Mouse (Mus musculus): ENCODE data around the gene Taldo1. TPM values are rescaled to one million over a fixed set of nuclear protein-coding genes. Genes with fewer than 3 reads are reported as not detected.

The Taldo1 gene
- total RNA-seq, 2 experiments from 2014 or later: 466 to 479 TPM

DNA sequence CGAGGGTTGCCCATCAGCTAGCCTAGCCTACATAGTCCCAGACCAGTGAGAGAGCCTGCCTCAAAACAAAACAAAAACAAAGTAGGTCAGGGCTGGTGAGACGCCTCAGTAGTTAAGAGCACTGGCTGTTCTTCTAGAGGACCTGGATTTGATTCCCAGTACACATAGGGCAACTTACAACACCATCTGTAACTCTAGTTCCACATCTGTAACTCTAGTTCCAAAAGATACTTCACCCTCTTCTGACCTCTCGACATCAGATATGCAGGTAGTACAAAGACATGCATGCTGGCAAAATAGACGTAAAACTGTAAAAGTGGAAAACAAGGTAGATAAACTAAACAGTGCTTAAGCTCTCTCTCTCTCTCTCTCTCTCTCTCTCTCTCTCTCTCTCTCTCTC is 31.8 kb downstream of the Taldo1 start:
- DNase-seq: no peak

- no peak for DNase-seq
Observed at GRCm38 (mm10) chr7:141426948-141427730, 35.1 kb downstream of the Taldo1 start.

DNA sequence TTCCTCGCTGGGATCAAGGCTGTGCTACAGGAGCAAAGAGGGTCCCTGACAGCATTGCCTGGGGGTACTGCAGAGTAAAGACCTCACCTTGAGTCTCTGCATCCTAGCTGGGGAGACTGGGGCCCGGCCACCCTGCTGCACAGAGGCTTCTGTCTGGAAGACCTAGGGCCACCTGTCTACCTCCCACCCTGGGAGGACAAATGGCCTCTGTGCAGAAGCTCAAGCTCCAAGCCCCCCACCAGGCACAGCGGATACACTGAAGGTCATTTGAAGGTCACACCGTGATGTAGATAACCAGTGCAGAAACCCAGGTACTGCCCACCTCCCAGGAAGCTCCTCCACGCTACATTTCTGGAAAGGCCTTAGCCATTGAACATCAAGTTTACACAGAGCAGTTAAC is 36.7 kb downstream of the Taldo1 start:
- no peak for DNase-seq

DNA sequence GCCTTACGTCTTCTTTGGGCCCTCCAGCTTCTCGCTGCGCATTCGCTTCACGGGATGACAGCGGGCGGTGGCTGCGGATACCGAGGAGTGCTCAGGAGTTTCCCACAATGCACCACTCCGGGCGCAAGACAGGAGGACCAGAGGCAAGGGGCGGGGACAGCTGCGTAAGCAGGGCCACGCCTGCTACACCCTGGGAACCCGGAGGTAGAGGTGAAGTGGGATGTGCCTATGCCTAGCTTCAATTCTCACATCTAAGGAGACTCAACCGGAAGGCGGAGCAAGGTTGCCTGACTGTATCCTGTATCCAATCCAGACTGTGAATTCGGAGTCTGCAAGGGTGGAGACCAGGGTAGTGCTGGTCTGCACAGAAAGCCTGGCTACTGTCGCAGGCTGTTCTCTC is 37.3 kb downstream of the Taldo1 start, which contains the start of gene Cend1:
Gene Cend1, minus strand, starts transcription at position 182 of the 400 bp plus-strand sequence.
- DNase-seq: peak; percentile 60

DNA sequence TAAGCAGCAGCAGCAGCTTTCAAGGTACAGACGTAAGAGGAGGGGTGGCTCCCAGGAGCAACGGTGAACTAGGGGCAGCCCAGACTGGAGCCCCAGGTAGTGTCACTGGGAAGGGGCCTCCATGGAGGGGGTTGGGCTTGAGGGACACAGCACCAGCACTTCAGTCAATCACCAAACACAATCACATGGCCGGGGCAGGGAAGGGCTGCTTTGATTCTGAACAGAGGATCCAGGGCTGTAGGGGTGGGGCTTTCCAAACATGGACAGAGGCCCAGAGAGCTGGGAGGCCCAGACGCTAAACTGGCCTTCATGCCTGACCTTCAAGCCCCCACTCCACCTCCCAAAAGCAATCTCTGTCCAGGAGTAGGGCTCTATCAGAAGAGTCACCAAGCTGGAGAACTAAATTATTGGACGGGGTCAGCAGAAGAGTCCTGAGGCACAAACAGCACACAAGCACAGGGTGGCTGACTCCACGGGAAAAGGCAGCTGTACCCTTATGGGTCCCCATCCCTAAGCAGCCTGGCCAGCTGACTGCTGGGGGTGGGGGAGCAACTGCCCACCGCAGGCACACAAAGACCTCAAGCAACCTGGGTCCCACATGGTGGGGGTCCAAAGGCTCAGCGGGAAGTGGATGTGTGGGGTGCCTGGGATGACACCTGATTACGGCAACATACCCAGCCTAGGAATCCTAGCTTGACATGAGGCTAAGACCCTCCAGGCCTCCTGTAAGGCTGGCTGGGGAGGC is 38.0 kb downstream of the Taldo1 start:
- peak; percentile 68 for DNase-seq

GRCm38 (mm10) chr7:141430585-141431240 is 38.7 kb downstream of the Taldo1 start:
- no peak for DNase-seq

- DNase-seq: no peak
Observed at GRCm38 (mm10) chr7:141431434-141432185, 39.6 kb downstream of the Taldo1 start.

- DNase-seq: peak; percentile 88
Observed at GRCm38 (mm10) chr7:141432186-141432611, 40.2 kb downstream of the Taldo1 start.

GRCm38 (mm10) chr7:141432741-141433516 is 40.9 kb downstream of the Taldo1 start:
- DNase-seq: peak; percentile 87

GRCm38 (mm10) chr7:141433517-141434400 is 41.8 kb downstream of the Taldo1 start:
- no peak for DNase-seq

DNA sequence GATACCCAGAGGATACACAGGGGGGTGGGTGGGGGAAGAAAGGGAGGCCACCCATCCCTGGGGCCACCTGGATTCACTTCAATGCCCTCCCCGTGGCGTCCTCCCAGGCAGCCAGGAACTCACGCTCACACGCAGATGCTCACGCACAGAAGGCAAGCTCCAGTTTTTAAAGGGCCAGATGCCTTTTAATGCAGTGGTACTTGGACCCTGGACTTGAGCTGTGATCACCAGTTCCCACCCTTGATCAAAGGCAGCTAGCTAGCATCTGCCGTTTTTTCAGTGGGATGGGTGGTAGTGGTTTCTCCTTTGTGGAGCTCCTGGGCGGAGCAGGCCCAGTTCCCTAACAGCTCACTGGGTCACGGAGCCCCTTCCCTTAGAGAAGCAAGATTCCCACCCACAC is 42.5 kb downstream of the Taldo1 start:
- DNase-seq: peak; percentile 73

GRCm38 (mm10) chr7:141435129-141435855 is 43.3 kb downstream of the Taldo1 start:
- peak; percentile 82 for DNase-seq

GRCm38 (mm10) chr7:141435856-141436522 is 44.0 kb downstream of the Taldo1 start:
- DNase-seq: no peak

DNA sequence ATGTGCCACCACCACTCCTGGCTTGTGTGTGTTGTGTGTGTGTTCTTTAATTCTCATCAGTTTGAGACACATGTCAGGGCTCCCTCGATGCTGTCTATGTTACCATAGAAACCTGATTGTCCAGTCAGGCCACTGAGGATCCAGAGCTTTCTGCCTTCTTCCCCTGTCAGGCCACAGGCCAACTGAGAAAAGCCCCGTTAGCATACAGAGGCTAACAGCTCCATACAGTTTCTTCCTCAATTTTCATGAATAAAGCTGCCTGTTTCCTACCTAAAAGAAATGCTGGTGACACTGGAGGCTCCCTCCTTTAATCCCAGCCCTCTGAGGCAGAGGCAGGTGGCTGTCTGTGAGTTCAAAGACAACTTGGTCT is 44.5 kb downstream of the Taldo1 start:
- DNase-seq: no peak

GRCm38 (mm10) chr7:141437178-141438120 is 45.5 kb downstream of the Taldo1 start, which contains the start of gene Slc25a22:
Gene Slc25a22, minus strand, starts transcription at chr7:141437892.
- DNase-seq: peak; percentile 90

DNA sequence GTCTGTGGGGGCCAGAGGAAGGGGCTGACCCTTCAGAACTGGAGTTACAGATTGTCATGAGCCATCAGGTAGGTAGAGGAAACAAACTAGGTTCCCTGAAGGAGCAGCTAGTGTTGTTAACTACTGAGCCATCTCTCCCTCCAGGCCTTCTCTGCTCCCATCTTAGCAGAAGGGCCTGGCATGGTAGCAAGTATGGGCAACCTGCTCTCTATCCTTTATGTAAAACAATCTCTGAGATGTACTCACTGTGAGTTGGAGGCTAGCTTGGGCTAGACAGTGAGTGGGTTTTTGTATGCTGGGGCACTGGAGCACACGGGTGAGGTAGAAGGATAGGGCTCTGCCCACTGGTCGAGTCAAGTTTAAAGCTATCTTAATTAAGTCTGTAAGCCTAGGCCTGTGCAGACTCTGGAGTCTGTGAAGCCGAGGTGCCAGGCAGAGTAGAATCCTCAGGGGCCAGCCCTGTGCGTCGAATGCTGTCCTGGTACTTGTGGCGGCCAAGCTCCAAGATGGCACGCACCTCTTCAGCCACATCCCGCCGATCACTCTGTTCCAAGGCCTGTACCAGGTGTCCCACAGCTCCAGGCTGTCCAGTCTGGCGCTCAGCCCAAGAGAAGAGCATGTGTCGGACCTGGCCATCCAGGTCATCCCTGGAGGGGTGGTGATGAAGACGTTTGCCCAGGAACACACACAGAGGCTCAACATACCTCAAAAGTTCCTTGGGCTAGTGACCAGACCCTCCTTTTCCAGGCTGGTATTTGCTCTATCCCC is 46.4 kb downstream of the Taldo1 start:
- DNase-seq: no peak

DNA sequence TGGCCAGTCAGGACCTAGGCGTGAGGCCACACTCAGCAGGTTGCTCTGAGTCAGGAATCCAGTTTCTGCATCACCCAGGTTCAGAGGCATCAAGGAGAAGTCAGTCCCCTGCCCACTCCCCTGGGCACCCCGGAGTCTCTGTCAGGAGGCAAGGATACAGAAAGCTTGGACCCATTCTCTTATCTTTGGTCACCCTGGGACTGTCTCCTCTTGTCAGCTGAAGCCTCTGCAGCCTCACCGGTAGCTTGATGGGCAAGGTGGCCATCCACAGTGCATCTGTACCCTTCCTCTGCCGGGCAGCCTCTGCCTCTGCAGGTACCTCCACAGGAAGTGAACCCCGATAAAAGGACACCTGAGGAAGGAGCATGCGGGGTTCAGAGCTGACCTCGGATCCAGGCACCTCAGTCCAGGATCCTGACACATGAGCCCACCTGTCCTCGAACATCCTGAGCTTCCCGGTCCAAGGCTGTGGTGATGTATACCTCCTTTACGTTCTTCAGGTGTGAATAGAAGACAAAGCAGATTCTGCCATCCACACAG is 47.2 kb downstream of the Taldo1 start:
- no peak for DNase-seq

All from adrenal gland, postnatal 10 days (tissue).